Mouse (Mus musculus): ENCODE results near the gene Thbs4.

DNA sequence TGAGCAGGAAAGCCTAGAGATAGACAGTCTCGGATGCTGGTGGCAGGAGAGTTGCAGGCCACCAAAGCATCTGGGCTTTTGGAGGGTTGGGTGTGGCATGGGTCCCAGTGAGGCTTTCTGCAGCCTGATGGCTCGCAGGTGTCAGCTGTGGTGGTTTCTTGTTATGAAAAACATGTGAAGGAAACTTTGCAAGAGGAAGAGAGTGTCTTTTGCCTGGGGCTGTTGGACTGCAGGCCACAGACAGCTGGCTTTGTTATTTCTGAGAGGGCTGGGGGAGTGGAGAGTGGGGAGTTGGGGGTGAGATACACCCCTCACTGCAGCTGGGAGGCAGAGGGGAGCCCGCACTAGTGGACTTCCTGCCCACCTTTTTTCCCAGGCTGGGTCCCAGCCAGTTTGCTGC lies 55.8 kb downstream of the Thbs4 start:
- TF ChIP-seq CTCF (IDR thresholded peaks at IDR 0.05; ENCODE audit: borderline replicate concordance, insufficient read depth, low read depth, low read length) (no peak), POLR2A (IDR thresholded peaks at IDR 0.05; ENCODE audit: borderline replicate concordance, insufficient read depth, low read length) (no peak)
